Mouse (Mus musculus) ovary, adult 2 months (tissue): Measurements from ENCODE around the gene Olfr935. TPM values are rescaled to one million over a fixed set of nuclear protein-coding genes. Genes with fewer than 3 reads are reported as not detected.

Source experiments
- polyA plus RNA-seq: library from polyadenylated mRNA; depleted of rRNA; stranded (reverse); fragments of >200 nt; gene quantifications from 2 replicates; pipeline ENCODE4 v1.2.3, GENCODE M21; 2012; rRNA removed

Olfr935 gene
- not detected in 2 replicates for polyA plus RNA-seq

GRCm38 (mm10) chr9:38999583-38999982 lies at the start of gene Olfr935:
Olfr935 (minus strand) TSS chr9:38999683.

GRCm38 (mm10) chr9:39023277-39023676 lies 23.8 kb upstream of the Olfr935 start, which contains the start of gene Olfr146:
Olfr146 (minus strand) TSS chr9:39023377.

GRCm38 (mm10) chr9:38988215-38988614 lies 11.3 kb downstream of the Olfr935 start, which contains the start of gene Olfr934:
Olfr934 (minus strand) TSS chr9:38988315.

GRCm38 (mm10) chr9:38972013-38972412 lies 27.5 kb downstream of the Olfr935 start, which contains the start of gene Olfr933:
Olfr933 (plus strand) TSS chr9:38972313.

Other genes with a start within 250 kb of the Olfr935 start
- 0.16 and 0.20 TPM in 2 replicates for gene Olfr920, start 247.4 kb downstream of the Olfr935 start, polyA plus RNA-seq
- gene Olfr921, start 226.6 kb downstream of the Olfr935 start, polyA plus RNA-seq: not detected in 2 replicates
- gene Olfr922, start 185.1 kb downstream of the Olfr935 start, polyA plus RNA-seq: not detected in 2 replicates
- not detected in 2 replicates for gene Olfr923, start 173.1 kb downstream of the Olfr935 start, polyA plus RNA-seq
- gene Olfr924, start 155.2 kb downstream of the Olfr935 start, polyA plus RNA-seq: not detected in 2 replicates
- gene Olfr26, start 144.6 kb downstream of the Olfr935 start, polyA plus RNA-seq: not detected in 2 replicates
- not detected in 2 replicates for gene Olfr926, start 122.6 kb downstream of the Olfr935 start, polyA plus RNA-seq
- not detected in 2 replicates for gene Olfr930, start 69.9 kb downstream of the Olfr935 start, polyA plus RNA-seq
- gene Olfr933, start 27.4 kb downstream of the Olfr935 start, polyA plus RNA-seq: not detected in 2 replicates
- gene Olfr934, start 11.4 kb downstream of the Olfr935 start, polyA plus RNA-seq: not detected in 2 replicates
- not detected in 2 replicates for gene Olfr146, start 23.7 kb upstream of the Olfr935 start, polyA plus RNA-seq
- not detected in 2 replicates for gene Olfr937, start 65.3 kb upstream of the Olfr935 start, polyA plus RNA-seq
- gene Olfr938, start 79.2 kb upstream of the Olfr935 start, polyA plus RNA-seq: not detected in 2 replicates
- not detected in 2 replicates for gene Olfr27, start 128.4 kb upstream of the Olfr935 start, polyA plus RNA-seq
- not detected in 2 replicates for gene Olfr943, start 166.6 kb upstream of the Olfr935 start, polyA plus RNA-seq
- gene Olfr944, start 202.2 kb upstream of the Olfr935 start, polyA plus RNA-seq: not detected in 2 replicates